Mouse (Mus musculus): ENCODE measurements around the gene Tifab. TPM values are rescaled to one million over a fixed set of nuclear protein-coding genes. Genes with fewer than 3 reads are reported as not detected.
A peak's percentile ranks its signal among the peaks of the same experiment; 100 is the strongest.

Gene Tifab
- total RNA-seq, 2 experiments from 2014 or later = 120 to 174 TPM

GRCm38 (mm10) chr13:56143151-56143513 lies 35.6 kb downstream of the Tifab start:
- ATAC-seq (replicated peaks; ENCODE audit: poor library complexity, severe bottlenecking) = no peak

DNA sequence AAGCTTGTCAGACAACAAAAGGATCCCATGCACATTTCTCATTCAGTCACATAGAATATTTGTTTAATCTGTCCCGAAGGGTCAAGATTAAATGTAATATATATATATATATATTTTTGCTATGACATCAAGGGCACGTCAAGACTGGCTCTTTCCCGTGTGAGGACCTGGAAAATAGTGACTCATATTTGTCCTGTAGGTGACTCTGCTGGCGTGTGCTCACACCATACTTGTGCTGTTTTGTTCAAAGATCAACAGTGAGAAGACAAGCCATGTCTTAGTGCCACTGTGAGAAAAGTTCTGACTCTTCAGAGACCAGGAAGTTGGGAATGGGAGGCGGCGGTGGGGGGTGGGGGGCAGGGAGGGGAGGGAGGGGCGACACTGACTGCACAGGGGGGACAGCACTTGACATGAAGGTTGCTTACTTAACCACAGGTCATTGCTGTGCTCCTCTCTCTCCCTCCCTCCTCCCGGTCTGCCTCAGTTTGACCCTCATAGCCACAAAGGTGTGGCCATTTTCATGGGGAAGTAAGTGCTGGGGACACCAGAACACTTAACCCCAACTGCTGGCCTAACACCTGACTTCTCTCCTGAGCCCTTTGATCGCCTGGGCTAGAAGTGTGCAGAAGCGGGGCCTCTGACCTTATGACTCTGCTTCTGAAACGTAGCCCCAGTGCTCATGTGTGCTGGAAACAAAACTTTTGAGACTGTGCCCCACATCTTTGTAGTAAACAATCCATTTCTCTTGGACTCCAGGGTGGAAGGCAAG lies 36.1 kb downstream of the Tifab start:
- peak; percentile 11; the same call in 1 of the 2 replicates for ATAC-seq (replicated peaks; ENCODE audit: poor library complexity, severe bottlenecking)

GRCm38 (mm10) chr13:56139167-56139751 lies 39.4 kb downstream of the Tifab start:
- ATAC-seq (replicated peaks; ENCODE audit: poor library complexity, severe bottlenecking) = no peak

DNA sequence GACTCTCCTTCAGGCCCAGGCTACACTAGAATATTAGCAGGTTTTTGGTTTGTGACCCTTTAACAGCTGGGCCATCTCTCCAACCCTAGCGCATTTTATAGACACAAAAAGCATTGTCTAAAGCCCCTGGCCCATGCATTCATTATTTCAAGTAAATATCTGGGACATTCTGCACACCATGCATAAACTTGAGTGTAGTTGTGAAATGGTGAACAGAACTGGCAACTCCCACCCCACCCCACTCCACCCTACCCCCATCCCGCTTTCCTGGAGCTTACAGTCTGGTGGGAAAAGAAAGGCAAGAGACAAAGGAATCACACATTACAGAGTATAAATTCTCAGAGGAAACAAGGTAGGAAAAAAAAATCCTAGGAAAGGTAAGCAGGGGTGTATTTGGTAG lies 42.5 kb downstream of the Tifab start, which contains the start of gene H2afy:
H2afy (minus strand) TSS at position 162 of the 400 bp plus-strand sequence.
- no peak for ATAC-seq (replicated peaks; ENCODE audit: poor library complexity, severe bottlenecking)

GRCm38 (mm10) chr13:56135231-56136052 lies 43.2 kb downstream of the Tifab start:
- ATAC-seq (replicated peaks; ENCODE audit: poor library complexity, severe bottlenecking) = peak; percentile 77

DNA sequence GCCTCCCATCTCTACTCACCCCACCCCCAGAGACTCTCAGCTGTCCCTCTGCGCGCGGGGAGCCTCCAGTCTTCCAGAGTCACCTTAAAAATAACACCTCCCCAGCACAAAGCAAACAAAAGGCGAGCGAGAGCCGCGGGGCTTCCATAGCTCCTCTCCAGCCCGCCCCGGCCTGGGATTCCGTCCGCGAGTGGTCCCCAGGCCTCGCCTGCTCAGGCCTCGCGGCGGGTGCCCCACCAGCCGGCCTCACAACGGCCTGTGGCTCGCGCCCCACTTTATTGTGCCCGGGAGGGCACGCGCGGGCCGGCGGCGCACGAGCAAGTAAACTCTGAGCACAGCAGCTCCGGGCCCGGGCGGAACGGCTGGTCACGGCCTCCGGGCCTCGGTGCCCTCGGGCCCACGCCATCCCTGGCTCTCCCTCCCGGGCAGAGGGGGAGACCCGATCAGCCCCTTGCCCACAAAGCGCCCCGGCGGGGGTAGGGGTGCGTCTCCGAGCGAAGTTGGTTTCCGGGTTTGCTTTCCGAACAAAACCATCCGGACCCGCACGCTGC lies 44.0 kb downstream of the Tifab start:
- no peak for ATAC-seq (replicated peaks; ENCODE audit: poor library complexity, severe bottlenecking)

- ATAC-seq (replicated peaks; ENCODE audit: poor library complexity, severe bottlenecking) = 0 out of 2 replicates have a peak, but pooled peaks have one; percentile 15
Observed at GRCm38 (mm10) chr13:56134031-56134430, 44.7 kb downstream of the Tifab start.

DNA sequence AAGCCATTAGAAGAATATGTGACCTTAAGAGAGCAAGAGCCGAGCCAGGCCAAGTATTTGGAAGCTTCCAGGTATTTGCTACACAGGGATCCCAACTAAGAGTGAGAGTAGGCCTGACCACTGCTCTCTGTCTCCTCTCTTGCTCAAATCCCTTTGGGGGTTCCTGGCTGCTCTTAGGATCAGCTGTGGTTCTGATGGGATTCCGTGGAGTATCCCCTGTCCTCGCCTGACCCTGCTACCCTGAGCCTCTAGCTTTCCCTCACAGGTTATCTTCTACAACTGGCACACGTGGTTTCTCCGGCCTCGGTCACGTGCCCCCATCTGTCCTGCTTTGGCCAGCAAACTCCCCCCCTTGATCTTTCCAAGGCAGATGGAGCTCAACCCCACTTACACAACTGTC lies 45.7 kb downstream of the Tifab start:
- no peak for ATAC-seq (replicated peaks; ENCODE audit: poor library complexity, severe bottlenecking)

DNA sequence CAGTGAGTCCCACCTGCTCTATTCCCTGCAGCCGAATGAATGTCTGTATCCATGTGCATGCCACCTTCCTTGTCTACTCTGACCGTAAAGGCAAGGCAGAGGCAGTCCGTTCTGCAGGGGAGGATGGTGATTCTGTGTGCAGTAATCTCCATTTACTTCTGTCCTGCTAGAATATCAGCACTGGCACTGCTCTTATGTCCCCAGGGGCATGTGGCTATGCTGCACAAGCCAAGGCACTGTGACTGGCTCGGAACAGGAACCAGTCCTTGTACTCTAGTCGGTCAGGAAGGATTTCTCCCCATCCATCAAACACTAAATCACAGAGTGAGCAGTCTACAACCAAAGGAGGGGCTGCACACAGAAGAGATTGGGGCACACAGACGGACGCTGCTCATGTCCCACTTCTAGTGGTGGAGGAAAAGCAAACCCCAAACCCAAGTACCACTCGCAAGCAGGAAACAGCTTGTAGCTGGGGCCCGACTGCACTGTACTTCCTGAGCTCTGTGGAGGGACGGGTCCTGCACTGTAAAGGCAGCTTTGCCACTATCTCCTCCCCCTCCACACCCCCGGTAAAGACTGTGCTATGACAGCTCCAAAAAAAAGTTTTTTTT lies 46.3 kb downstream of the Tifab start:
- ATAC-seq (replicated peaks; ENCODE audit: poor library complexity, severe bottlenecking) = peak; percentile 20

- ATAC-seq (replicated peaks; ENCODE audit: poor library complexity, severe bottlenecking) = no peak
Observed at GRCm38 (mm10) chr13:56130544-56130943, 48.1 kb downstream of the Tifab start.

DNA sequence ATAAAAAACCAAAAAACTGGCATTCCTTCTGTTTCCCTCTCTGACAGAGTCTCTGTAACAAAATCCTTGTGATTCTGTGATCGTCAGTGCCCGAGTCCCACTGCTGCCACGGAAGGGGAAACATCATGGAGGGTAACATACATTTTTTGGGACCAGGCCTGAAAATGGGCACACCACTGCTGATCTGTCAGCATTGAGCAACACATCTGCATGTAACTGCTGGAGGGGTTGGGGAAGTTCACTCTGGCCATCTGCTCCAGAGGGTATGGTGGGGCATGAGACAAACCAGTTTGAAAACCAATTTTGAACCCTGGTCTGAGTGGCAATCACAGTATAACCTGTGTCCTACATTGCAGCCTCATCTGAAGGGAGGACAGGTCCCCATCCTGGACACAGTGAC lies 49.1 kb downstream of the Tifab start:
- ATAC-seq (replicated peaks; ENCODE audit: poor library complexity, severe bottlenecking) = peak; percentile 71

- no peak for ATAC-seq (replicated peaks; ENCODE audit: poor library complexity, severe bottlenecking)
Observed at GRCm38 (mm10) chr13:56129014-56129413, 49.7 kb downstream of the Tifab start.

DNA sequence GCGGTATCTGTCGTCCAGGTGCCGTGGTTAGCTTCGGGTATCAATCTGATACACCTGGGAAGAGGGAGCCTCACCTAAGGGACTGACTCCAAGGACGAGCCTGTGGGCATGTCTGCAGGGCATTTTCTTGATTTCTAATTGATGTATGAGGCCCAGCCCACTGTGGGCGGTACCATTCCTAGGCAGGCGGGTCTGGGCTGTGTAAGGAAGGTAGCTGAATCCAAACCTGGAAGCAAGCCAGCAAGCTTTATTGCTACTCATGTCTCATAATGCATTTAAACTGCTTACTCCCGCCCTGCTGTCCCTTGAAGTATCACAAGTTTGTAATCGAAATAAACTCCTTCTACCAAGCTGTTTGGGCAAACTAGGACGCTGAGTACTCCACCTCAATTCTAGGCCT lies 53.1 kb downstream of the Tifab start:
- no peak for ATAC-seq (replicated peaks; ENCODE audit: poor library complexity, severe bottlenecking)

Other genes with a start within 250 kb of the Tifab start
- 930 and 1,115 TPM in 2 replicates for gene H2afy, start 42.5 kb downstream of the Tifab start, total RNA-seq (2014; fragmentation: Nextera tagmentation)
- gene H2afy, start 42.5 kb downstream of the Tifab start, total RNA-seq (2017) = 1,419 and 1,485 TPM in 2 replicates
- not detected in 2 replicates for gene Neurog1, start 73.3 kb upstream of the Tifab start, total RNA-seq (2014; fragmentation: Nextera tagmentation)
- gene Neurog1, start 73.3 kb upstream of the Tifab start, total RNA-seq (2017) = not detected in 2 replicates
- 0.85 TPM in 1 of 2 replicates, not detected in the other for gene Cxcl14, start 117.7 kb upstream of the Tifab start, total RNA-seq (2014; fragmentation: Nextera tagmentation)
- not detected in 2 replicates for gene Cxcl14, start 117.7 kb upstream of the Tifab start, total RNA-seq (2017)
- not detected in 2 replicates for gene Gm3045, start 247.7 kb upstream of the Tifab start, total RNA-seq (2014; fragmentation: Nextera tagmentation)
- not detected in 2 replicates for gene Gm3045, start 247.7 kb upstream of the Tifab start, total RNA-seq (2017)

Data from granulocyte monocyte progenitor cell, adult 5-6 weeks (primary cell).